Mouse (Mus musculus) heart, adult 18-20 months (tissue): ENCODE measurements around the gene Stk38. TPM values are rescaled to one million over a fixed set of nuclear protein-coding genes. Genes with fewer than 3 reads are reported as not detected.

Experiments used
- DNase-seq, 2 experiments: peaks; one replicate each; pipeline ENCODE4 v3.0.0; 2021 to 2022; ENCODE audit warnings: mixed read lengths in 1 of 2
- total RNA-seq, 2 experiments: library from RNA; stranded (reverse); gene quantifications; 2 replicates each; pipeline ENCODE4 v1.2.3; 2021

Gene Stk38
- total RNA-seq, 2 experiments from 2014 or later = 22.0 to 28.8 TPM

GRCm38 (mm10) chr17:28926380-28926779, 81.4 kb downstream of the Stk38 start:
- peak; percentile 74 to 92 for DNase-seq

- no peak for DNase-seq
Measured at GRCm38 (mm10) chr17:28924957-28925595, 82.7 kb downstream of the Stk38 start.

GRCm38 (mm10) chr17:28922096-28922495, 85.7 kb downstream of the Stk38 start:
- DNase-seq = no peak

GRCm38 (mm10) chr17:28921086-28921485, 86.7 kb downstream of the Stk38 start:
- peak; percentile 49 to 53 for DNase-seq

Other genes starting within 250 kb of the Stk38 start
- under 1 TPM in 1 of 2 experiments, not detected in 1; 0.46 TPM for gene Mapk13, start 238.7 kb downstream of the Stk38 start, total RNA-seq
- 10 to 100 TPM; 14.8 to 19.6 TPM for gene Brpf3, start 206.9 kb downstream of the Stk38 start, total RNA-seq
- not detected for gene Pnpla1, start 149.6 kb downstream of the Stk38 start, total RNA-seq
- gene 4930539E08Rik, start 92.7 kb downstream of the Stk38 start, total RNA-seq = under 1 TPM in 1 of 2 experiments, not detected in 1; 0.08 TPM
- gene Pxt1, start 64.2 kb downstream of the Stk38 start, total RNA-seq = not detected
- 10 to 100 TPM; 40.9 to 52.6 TPM for gene Kctd20, start 56.0 kb downstream of the Stk38 start, total RNA-seq
- 10 to 100 TPM; 74.9 to 89.9 TPM for gene Srsf3, start 24.6 kb upstream of the Stk38 start, total RNA-seq
- 100 to 1,000 TPM; 101 to 149 TPM for gene Cdkn1a, start 83.0 kb upstream of the Stk38 start, total RNA-seq
- gene Rab44, start 106.2 kb upstream of the Stk38 start, total RNA-seq = under 1 TPM in 1 of 2 experiments, not detected in 1; 0.69 TPM
- gene Cpne5, start 230.2 kb upstream of the Stk38 start, total RNA-seq = 1 to 10 TPM; 3.9 to 5.0 TPM